Mouse (Mus musculus): ENCODE data around the gene Sh3bp1. TPM values are rescaled to one million over a fixed set of nuclear protein-coding genes. Genes with fewer than 3 reads are reported as not detected.
A peak's percentile ranks its signal among the peaks of the same experiment; 100 is the strongest.

The Sh3bp1 gene
- polyA plus RNA-seq, 1 experiment from 2014 or later = 22.7 TPM

DNA sequence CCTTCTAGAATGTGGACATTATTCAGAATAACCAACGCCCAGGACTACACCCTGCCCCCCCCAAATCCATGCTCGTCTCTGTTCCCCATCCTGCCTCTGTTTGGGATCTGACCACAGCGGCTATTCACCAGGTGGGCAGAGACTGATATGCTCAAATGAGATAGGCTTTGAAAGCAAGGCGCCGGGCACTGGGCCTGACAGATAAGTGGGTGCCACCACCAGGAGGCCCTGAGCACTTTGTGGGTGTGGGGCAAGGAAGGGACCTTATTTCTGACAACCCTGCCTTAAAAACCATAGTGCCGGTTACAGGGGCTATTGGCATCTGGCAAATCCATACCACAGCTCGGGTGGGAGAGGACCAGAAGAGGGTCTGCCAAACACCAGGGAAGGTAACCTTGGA, 23.1 kb downstream of the Sh3bp1 start:
- no peak for DNase-seq (ENCODE audit: low spot score)
- TF ChIP-seq CTCF (IDR thresholded peaks at IDR 0.05; ENCODE audit: low read depth) (peak; percentile 19; the same call in 1 of the 2 replicates), EP300 (optimal IDR thresholded peaks at IDR 0.05) (no peak)
- Histone ChIP-seq H3K4me3 (ENCODE audit: low read depth, low read length) (no peak overlapping the region), H3K4me2 (replicated peaks; ENCODE audit: low read depth) (no peak overlapping the region), H3K27ac (replicated peaks) (no peak overlapping the region), H3K4me1 (replicated peaks; ENCODE audit: control insufficient read depth, insufficient read depth) (0 out of 2 replicates have a peak, but pooled peaks cover 5% of the 10 kb centered on the region), H3K9me3 (ENCODE audit: control insufficient read depth, low read length) (no peaks in the 10 kb centered on the region), H3K9ac (ENCODE audit: low read length) (no peak overlapping the region), H3K27me3 (ENCODE audit: control insufficient read depth, insufficient read depth, low read length) (no peaks in the 10 kb centered on the region), H3K36me3 (ENCODE audit: control insufficient read depth, insufficient read depth, low read length) (no peaks in the 10 kb centered on the region)
- ATAC-seq (ENCODE audit: low FRiP score, low TSS enrichment) = no peak
- 72% methylated on average over 7 of the region's 7 CpGs for WGBS

DNA sequence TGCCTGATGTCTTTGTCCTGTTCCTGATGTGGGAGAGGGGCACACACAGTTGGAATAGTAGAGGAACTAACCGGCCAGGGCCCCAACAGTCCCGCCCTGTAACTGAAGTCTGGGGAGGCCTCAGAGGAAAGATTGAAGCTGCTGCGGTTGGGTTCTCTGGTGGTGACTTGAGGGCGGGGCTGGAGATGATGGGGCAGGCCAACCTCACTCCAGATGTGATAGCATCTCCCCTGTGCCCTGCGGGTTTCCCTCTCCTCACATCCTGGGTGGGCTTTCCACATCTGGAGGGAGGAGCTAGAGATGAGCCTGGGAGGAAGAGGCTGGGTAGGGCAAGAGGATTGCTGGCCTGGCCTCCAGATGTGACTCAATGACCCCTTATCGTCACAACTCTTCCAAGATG, 24.0 kb downstream of the Sh3bp1 start:
- no peak overlapping the region for H3K4me2 ChIP-seq (replicated peaks; ENCODE audit: low read depth)
- H3K9ac ChIP-seq (ENCODE audit: low read length) = no peak overlapping the region
- H3K27ac ChIP-seq (replicated peaks) = no peak overlapping the region

DNA sequence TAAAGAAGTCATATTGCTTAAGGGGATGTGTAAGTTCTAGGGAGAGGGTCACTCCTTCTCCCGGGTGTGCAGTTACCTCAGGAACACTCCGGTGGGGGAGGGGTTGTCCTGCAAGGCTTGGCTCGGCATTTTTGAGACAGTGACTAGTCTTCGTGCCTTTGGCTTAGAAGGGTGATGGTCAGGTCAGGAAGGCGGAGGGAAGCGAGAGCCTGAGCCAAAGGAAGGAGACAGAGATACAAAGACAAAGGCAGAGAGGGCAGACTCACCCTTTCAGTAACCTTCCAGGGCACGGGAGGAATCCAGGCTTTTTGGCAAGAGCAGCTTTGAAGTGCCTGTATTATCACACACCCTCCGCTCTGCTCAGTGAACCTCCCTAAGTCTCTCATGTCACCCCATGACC, 25.6 kb downstream of the Sh3bp1 start:
- ATAC-seq (ENCODE audit: low FRiP score, low TSS enrichment) = no peak
- Histone ChIP-seq H3K9me3 (ENCODE audit: control insufficient read depth, low read length) (no peaks in the 10 kb centered on the region), H3K27ac (replicated peaks) (peak overlapping the region; percentile 94), H3K9ac (ENCODE audit: low read length) (no peak overlapping the region), H3K4me1 (replicated peaks; ENCODE audit: control insufficient read depth, insufficient read depth) (peaks cover 5% of the 10 kb centered on the region; the same call in 1 of the 2 replicates), H3K36me3 (ENCODE audit: control insufficient read depth, insufficient read depth, low read length) (peaks cover 3% of the 10 kb centered on the region; the same call in 1 of the 2 replicates), H3K27me3 (ENCODE audit: control insufficient read depth, insufficient read depth, low read length) (no peaks in the 10 kb centered on the region), H3K4me3 (ENCODE audit: low read depth, low read length) (no peak overlapping the region), H3K4me2 (replicated peaks; ENCODE audit: low read depth) (no peak overlapping the region)
- DNase-seq (ENCODE audit: low spot score) = no peak
- 33% methylated on average over 8 of the region's 8 CpGs for WGBS
- no peak for TF ChIP-seq EP300 (optimal IDR thresholded peaks at IDR 0.05)
- no peak for TF ChIP-seq CTCF (IDR thresholded peaks at IDR 0.05; ENCODE audit: low read depth)

More for the DNA sequence above, 24.0 kb downstream of the Sh3bp1 start:
- TF ChIP-seq EP300 (optimal IDR thresholded peaks at IDR 0.05) (no peak), CTCF (IDR thresholded peaks at IDR 0.05; ENCODE audit: low read depth) (no peak)
- H3K9me3 ChIP-seq (ENCODE audit: control insufficient read depth, low read length) = no peaks in the 10 kb centered on the region
- peaks cover 5% of the 10 kb centered on the region; the same call in 1 of the 2 replicates for H3K4me1 ChIP-seq (replicated peaks; ENCODE audit: control insufficient read depth, insufficient read depth)
- ATAC-seq (ENCODE audit: low FRiP score, low TSS enrichment) = no peak
- DNase-seq (ENCODE audit: low spot score) = no peak
- H3K4me3 ChIP-seq (ENCODE audit: low read depth, low read length) = no peak overlapping the region
- no peaks in the 10 kb centered on the region for H3K36me3 ChIP-seq (ENCODE audit: control insufficient read depth, insufficient read depth, low read length)
- WGBS = 63% methylated on average over 6 of the region's 6 CpGs
- no peaks in the 10 kb centered on the region for H3K27me3 ChIP-seq (ENCODE audit: control insufficient read depth, insufficient read depth, low read length)

DNA sequence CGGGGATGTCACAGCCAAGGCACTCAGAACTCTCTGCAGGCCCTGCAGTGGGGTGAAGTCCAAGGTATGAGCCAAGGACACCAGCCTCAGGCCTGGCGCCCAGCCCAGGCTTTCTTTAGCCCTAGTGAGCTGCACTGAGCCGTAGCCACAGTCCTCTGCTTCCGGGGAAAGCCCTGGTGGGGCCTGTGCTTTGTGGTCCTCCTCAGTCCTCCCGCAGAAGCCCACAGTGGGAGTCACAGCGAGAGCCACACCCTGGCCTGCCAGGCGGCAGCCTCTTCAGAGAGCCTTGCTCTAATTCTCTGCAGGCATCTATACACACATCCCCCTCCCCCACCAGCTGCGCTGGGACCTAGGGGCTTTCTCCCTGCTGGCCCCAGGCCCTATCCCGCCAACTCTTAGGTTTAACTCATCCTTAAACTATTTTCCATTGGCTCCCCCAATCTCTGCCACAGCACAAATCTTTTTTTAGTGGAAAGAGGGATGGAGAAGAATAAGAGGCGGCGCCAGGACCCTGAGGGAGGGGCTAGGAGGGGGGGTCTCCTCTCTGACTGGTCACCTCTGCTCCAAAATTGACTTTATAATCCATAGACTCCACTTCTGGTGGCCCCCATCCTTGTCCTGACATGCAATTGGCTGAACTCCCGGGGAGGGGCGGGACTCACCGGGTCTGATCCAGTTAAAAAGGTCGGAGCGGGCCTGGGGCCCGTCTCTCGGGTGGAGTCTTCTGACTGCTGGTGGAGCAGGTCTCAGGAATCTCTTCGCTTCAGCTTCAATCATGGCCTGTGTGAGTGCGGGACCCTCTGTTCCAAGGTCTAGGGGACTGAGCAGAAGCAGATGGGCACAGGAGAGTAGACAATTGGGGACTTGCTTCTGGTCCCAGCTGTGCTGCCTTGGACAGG, 26.7 kb downstream of the Sh3bp1 start, which contains the start of gene Lgals1:
Gene Lgals1, plus strand, starts transcription at position 705 of the 899 bp plus-strand sequence.
- WGBS = 5% methylated on average over 20 of the region's 20 CpGs
- peaks cover 5% of the 10 kb centered on the region; the same call in 1 of the 2 replicates for H3K4me1 ChIP-seq (replicated peaks; ENCODE audit: control insufficient read depth, insufficient read depth)

DNA sequence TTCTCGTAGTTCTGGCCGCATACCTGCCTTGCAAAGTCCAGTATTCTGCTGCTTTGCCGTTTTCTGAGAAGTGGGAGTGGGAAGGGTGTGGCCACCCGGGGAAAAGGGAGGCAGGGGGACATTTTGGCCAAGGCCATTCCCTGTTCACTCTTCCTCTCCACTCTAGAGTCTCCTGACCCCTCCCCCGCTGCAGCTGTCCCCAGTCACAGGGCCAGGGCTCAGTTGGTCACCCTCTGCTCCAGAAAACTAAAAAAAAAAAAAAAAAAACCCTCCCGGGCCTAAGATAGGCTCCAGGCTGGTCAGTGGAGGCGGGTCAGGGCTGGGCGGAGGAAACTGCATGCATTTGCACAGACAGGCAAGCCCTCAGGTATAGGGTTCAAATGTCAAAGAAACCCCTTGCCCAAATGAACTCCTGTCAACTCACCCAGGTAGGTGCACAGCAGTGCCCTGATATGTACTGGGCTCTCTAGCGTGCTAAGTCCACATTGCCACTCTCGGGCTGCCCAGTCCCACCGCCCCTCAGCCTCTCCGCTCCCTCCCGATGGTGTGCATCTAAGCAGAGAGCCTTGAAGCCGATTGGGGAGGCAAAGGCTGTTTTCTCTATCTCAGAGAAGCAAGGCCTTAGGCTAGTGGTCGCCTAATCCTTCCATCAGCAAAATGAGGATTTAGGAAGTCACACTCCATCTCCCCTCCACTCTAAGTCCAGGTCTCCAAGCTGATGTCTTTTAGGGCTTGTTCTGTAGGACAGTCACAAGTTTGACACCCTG, 27.6 kb downstream of the Sh3bp1 start:
- no peaks in the 10 kb centered on the region for H3K9me3 ChIP-seq (ENCODE audit: control insufficient read depth, low read length)
- H3K36me3 ChIP-seq (ENCODE audit: control insufficient read depth, insufficient read depth, low read length) = peaks cover 7% of the 10 kb centered on the region; the same call in 1 of the 2 replicates
- whole genome bisulfite sequencing = 9% methylated on average over 15 of the region's 15 CpGs
- H3K4me2 ChIP-seq (replicated peaks; ENCODE audit: low read depth) = peak overlapping the region; percentile 72
- ATAC-seq (ENCODE audit: low FRiP score, low TSS enrichment) (no peak), DNase-seq (ENCODE audit: low spot score) (no peak)
- peaks cover 5% of the 10 kb centered on the region; the same call in 1 of the 2 replicates for H3K4me1 ChIP-seq (replicated peaks; ENCODE audit: control insufficient read depth, insufficient read depth)
- no peaks in the 10 kb centered on the region for H3K27me3 ChIP-seq (ENCODE audit: control insufficient read depth, insufficient read depth, low read length)
- H3K27ac ChIP-seq (replicated peaks) = peak overlapping the region; percentile 94
- TF ChIP-seq EP300 (optimal IDR thresholded peaks at IDR 0.05) = no peak
- TF ChIP-seq CTCF (IDR thresholded peaks at IDR 0.05; ENCODE audit: low read depth) = no peak
- peak overlapping the region; percentile 56 for H3K4me3 ChIP-seq (ENCODE audit: low read depth, low read length)
- peak overlapping the region; percentile 70 for H3K9ac ChIP-seq (ENCODE audit: low read length)

More for the DNA sequence above, 26.7 kb downstream of the Sh3bp1 start, which contains the start of gene Lgals1:
- Histone ChIP-seq H3K36me3 (ENCODE audit: control insufficient read depth, insufficient read depth, low read length) (peaks cover 7% of the 10 kb centered on the region; the same call in 1 of the 2 replicates), H3K4me2 (replicated peaks; ENCODE audit: low read depth) (peak within 1 kb of the TSS; percentile 72), H3K9me3 (ENCODE audit: control insufficient read depth, low read length) (no peaks in the 10 kb centered on the region), H3K9ac (ENCODE audit: low read length) (peak within 1 kb of the TSS; percentile 70), H3K27me3 (ENCODE audit: control insufficient read depth, insufficient read depth, low read length) (no peaks in the 10 kb centered on the region), H3K27ac (replicated peaks) (peak within 1 kb of the TSS; percentile 94), H3K4me3 (ENCODE audit: low read depth, low read length) (peak within 1 kb of the TSS; percentile 56)
- ATAC-seq (ENCODE audit: low FRiP score, low TSS enrichment) (peak; percentile 77), DNase-seq (ENCODE audit: low spot score) (peak; percentile 84)
- TF ChIP-seq EP300 (optimal IDR thresholded peaks at IDR 0.05) = peak; percentile 48
- no peak for TF ChIP-seq CTCF (IDR thresholded peaks at IDR 0.05; ENCODE audit: low read depth)

All from stomach, postnatal 0 days (tissue).